ENCODE assay signal across 8 mouse cellular contexts in genomic region chr7:28808957-28809393, GRCm38 (mm10). TPM values are rescaled to one million over a fixed set of nuclear protein-coding genes. Genes with fewer than 3 reads are reported as not detected.
DNase-seq lines count a peak whose midpoint lies in the region; ATAC-seq lines count a peak whose summit lies in the region.

No protein-coding gene starts in this region.

- intact Hi-C loops in gastrocnemius, postnatal 14 days (cut with DNase I; ENCODE audit: low total_unique reads) = no loop called here
- intact Hi-C loops in left cerebral cortex, postnatal 10 days (cut with DNase I) = no loop called here

- DNase-seq in adrenal gland, adult (ENCODE audit: inconsistent age in 2 of 2, low spot score in 1 of 2) = peak; percentile 97 to 99
- peak; percentile 94 for DNase-seq in embryo, embryonic 10 days (ENCODE audit: low spot score)
- peak; percentile 97 for DNase-seq in gastrocnemius, postnatal 14 days
- peak; percentile 94 to 98 for DNase-seq in left cerebral cortex, postnatal 10 days (ENCODE audit: extremely low spot score in 1 of 2, low spot score in 2 of 2)
- DNase-seq in right cerebral cortex, postnatal 10 days (ENCODE audit: low spot score in 2 of 2) = peak; percentile 96 to 97
- DNase-seq in urinary bladder, postnatal 14 days (ENCODE audit: low spot score) = peak; percentile 97

- ATAC-seq in inflammation-experienced regulatory T-cells, adult 6 months = peak; percentile 47
- peak; percentile 53 for ATAC-seq in megakaryocyte progenitor cell, adult 5-6 weeks (replicated peaks; ENCODE audit: poor library complexity)

RNA-seq across cellular contexts. Expression of gene Hnrnpl, which starts 0.6 kb away (rescaled TPM):
- 100 to 1,000 TPM; 158 to 189 TPM for total RNA-seq in gastrocnemius, postnatal 14 days (2021)
- polyA plus RNA-seq in inflammation-experienced regulatory T-cells, adult 6 months (2017; shearing (Covaris generic)) = 100 to 1,000 TPM; 171 to 386 (median 383) TPM
- 100 to 1,000 TPM; 459 to 475 TPM for total RNA-seq in left cerebral cortex, postnatal 10 days (2021)
- total RNA-seq in megakaryocyte progenitor cell, adult 5-6 weeks (2015) = 419 and 433 TPM in 2 replicates
- total RNA-seq in megakaryocyte progenitor cell, adult 5-6 weeks (2017) = 342 and 343 TPM in 2 replicates

RNA-seq across cellular contexts. Expression of gene Ech1, which starts 16.0 kb away (rescaled TPM):
- 100 to 1,000 TPM; 198 to 334 TPM for total RNA-seq in gastrocnemius, postnatal 14 days (2021)
- polyA plus RNA-seq in inflammation-experienced regulatory T-cells, adult 6 months (2017; shearing (Covaris generic)) = 100 to 1,000 TPM; 190 to 267 (median 222) TPM
- 10 to 100 TPM; 40.8 to 43.3 TPM for total RNA-seq in left cerebral cortex, postnatal 10 days (2021)
- total RNA-seq in megakaryocyte progenitor cell, adult 5-6 weeks (2015) = 139 and 180 TPM in 2 replicates
- 93.3 and 110 TPM in 2 replicates for total RNA-seq in megakaryocyte progenitor cell, adult 5-6 weeks (2017)

RNA-seq across cellular contexts. Expression of gene Rinl, which starts 20.2 kb away (rescaled TPM):
- total RNA-seq in gastrocnemius, postnatal 14 days (2021) = 1 to 10 TPM in 1 of 2 experiments, under 1 TPM in 1; 0.80 to 1.3 TPM
- 100 to 1,000 TPM; 216 to 294 (median 288) TPM for polyA plus RNA-seq in inflammation-experienced regulatory T-cells, adult 6 months (2017; shearing (Covaris generic))
- total RNA-seq in left cerebral cortex, postnatal 10 days (2021) = 1 to 10 TPM in 1 of 2 experiments, under 1 TPM in 1; 0.83 to 3.5 TPM
- 47.6 and 48.3 TPM in 2 replicates for total RNA-seq in megakaryocyte progenitor cell, adult 5-6 weeks (2015)
- total RNA-seq in megakaryocyte progenitor cell, adult 5-6 weeks (2017) = 53.9 and 56.3 TPM in 2 replicates

RNA-seq across cellular contexts. Expression of gene Lgals4, which starts 24.7 kb away (rescaled TPM):
- total RNA-seq in gastrocnemius, postnatal 14 days (2021) = 1 to 10 TPM; 2.0 to 4.4 TPM
- polyA plus RNA-seq in inflammation-experienced regulatory T-cells, adult 6 months (2017; shearing (Covaris generic)) = 10 to 100 TPM; 18.1 to 38.8 (median 20.9) TPM
- 1 to 10 TPM; 2.4 to 2.7 TPM for total RNA-seq in left cerebral cortex, postnatal 10 days (2021)
- total RNA-seq in megakaryocyte progenitor cell, adult 5-6 weeks (2015) = 16.1 and 22.9 TPM in 2 replicates
- 4.3 and 7.0 TPM in 2 replicates for total RNA-seq in megakaryocyte progenitor cell, adult 5-6 weeks (2017)

RNA-seq across cellular contexts. Expression of gene Nfkbib, which starts 41.7 kb away (rescaled TPM):
- 10 to 100 TPM; 21.2 to 21.3 TPM for total RNA-seq in gastrocnemius, postnatal 14 days (2021)
- 10 to 100 TPM; 46.0 to 72.8 (median 53.3) TPM for polyA plus RNA-seq in inflammation-experienced regulatory T-cells, adult 6 months (2017; shearing (Covaris generic))
- total RNA-seq in left cerebral cortex, postnatal 10 days (2021) = 10 to 100 TPM; 34.7 to 39.6 TPM
- 14.7 and 18.4 TPM in 2 replicates for total RNA-seq in megakaryocyte progenitor cell, adult 5-6 weeks (2015)
- 12.3 and 15.7 TPM in 2 replicates for total RNA-seq in megakaryocyte progenitor cell, adult 5-6 weeks (2017)

Comparison
In these comparisons a context has a peak if more than half of its experiments do, and no peak if none do; other contexts are left out.
1. Peak in every context shown above with its lines: DNase-seq and ATAC-seq.
2. RNA of gene Rinl, which starts 20.2 kb away (total RNA-seq): 47.6 to 56.3 TPM in megakaryocyte progenitor cell, adult 5-6 weeks; 0.83 to 3.5 TPM in left cerebral cortex, postnatal 10 days and 0.80 to 1.3 TPM in gastrocnemius, postnatal 14 days; every median in the first group is over 10 times any median in the second.